Mouse (Mus musculus) left cerebral cortex, postnatal 36 days (tissue): ENCODE measurements around the gene Tom1l2. TPM values are rescaled to one million over a fixed set of nuclear protein-coding genes. Genes with fewer than 3 reads are reported as not detected.
A peak's percentile ranks its signal among the peaks of the same experiment; 100 is the strongest.

Source experiments
- DNase-seq, 2 experiments: peaks; one replicate each; pipeline ENCODE4 v3.0.0; 2021 to 2022; ENCODE audit warnings: low spot score in 2 of 2, mixed read lengths in 1 of 2
- intact Hi-C: fragments of 180-260 bp; cut with DNase I; formaldehyde crosslinking; loops from one replicate; pipeline ENCODE4 v1.15.1; 2025
- total RNA-seq, 2 experiments: library from RNA; stranded (reverse); gene quantifications; 2 replicates each; pipeline ENCODE4 v1.2.3; 2021

The Tom1l2 gene
- total RNA-seq, 2 experiments from 2014 or later, result 216 to 221 TPM

DNA sequence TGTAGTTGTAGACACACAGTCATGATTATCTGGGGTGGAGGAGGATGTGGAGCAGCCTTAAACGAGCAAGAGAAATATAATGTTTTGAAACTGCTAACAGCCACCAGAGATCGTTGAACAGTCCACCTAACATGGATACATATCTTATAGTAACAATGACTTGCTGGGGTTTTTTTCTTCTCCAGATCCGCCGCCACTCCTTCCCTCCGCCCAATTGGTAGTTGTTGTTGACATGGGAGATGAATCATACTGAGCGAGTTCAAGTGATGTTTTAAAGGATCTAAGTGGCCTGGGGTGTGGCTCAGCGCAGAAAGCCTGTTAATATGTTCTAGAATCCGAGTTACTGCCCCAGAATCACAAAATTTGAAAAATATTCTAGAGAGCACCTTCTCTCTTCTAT is 133.1 kb downstream of the Tom1l2 start:
- no peak for DNase-seq
- intact Hi-C loops, result no loop called here

GRCm38 (mm10) chr11:60217467-60217866 is 135.2 kb downstream of the Tom1l2 start:
- DNase-seq, result no peak
- intact Hi-C loops, result no loop called here

DNA sequence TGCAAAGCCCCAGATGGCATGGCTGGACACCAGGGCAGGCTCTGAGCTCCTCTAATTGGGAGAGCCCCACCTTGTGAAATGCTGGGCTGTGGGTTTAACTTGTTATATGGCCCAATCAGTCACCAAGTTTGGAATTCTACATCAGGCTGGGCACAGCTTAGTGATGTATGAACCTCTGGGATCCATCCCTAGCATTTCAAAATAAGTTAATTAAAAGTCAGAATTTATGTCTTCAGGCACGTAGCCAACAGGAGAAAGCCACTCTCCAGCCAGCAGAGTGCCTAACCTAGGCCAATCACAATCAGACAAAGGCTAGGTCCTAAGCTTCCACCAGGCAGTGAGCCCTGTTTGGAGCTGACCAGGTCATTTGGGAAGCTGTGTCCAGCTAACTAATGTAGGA is 136.0 kb downstream of the Tom1l2 start:
- no peak for DNase-seq
- intact Hi-C loops, result no loop called here

- intact Hi-C loops, result no loop called here
- DNase-seq, result no peak
These were observed 139.4 kb downstream of the Tom1l2 start for GRCm38 (mm10) chr11:60213266-60213665.

DNA sequence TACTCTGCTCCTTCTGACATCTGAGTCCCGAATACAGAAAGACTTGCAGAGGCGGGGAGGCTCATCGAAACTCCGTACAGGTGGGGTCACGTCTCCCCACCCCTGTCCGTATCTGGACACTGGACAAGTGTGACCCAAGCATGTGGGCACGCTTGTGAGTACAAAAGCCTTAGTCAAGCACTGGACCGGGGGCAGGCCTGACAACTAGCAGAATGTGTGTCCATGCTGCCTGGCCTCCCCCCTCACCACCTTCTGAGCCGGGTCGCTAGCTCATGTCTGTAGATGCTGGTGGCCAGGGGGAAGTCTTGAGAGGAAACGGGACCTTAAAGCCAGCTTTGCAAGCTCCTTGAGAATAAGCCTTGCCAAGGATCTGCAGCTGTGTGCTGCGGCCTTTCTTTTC is 140.9 kb downstream of the Tom1l2 start:
- intact Hi-C loops, result no loop called here
- no peak for DNase-seq

- intact Hi-C loops, result no loop called here
These were observed 141.6 kb downstream of the Tom1l2 start for GRCm38 (mm10) chr11:60211152-60211551.

DNA sequence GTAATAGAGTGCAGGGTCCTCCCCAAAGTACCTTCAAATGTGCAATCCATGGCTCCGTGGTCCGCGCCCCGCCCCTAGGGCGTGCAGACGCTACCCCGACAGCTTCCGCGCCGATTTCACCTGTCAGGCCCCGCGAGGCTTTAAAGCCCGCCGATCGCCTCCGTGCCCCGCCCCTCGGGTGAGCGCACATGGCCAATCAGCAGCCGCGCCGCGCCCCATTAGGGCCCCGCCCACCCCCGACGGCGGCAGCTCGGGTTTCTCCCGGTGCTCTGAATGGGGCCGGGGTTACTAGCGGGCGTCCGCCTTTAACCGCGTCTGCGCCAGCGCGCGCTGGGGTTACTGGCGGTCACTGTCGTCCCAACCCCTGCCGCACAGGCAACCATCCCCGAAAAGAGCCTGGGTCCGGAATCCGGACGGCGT is 142.4 kb downstream of the Tom1l2 start:
- intact Hi-C loops, result no loop called here
- DNase-seq, result peak; percentile 83 to 84

More at GRCm38 (mm10) chr11:60211152-60211551, 141.6 kb downstream of the Tom1l2 start:
- DNase-seq, result no peak

DNA sequence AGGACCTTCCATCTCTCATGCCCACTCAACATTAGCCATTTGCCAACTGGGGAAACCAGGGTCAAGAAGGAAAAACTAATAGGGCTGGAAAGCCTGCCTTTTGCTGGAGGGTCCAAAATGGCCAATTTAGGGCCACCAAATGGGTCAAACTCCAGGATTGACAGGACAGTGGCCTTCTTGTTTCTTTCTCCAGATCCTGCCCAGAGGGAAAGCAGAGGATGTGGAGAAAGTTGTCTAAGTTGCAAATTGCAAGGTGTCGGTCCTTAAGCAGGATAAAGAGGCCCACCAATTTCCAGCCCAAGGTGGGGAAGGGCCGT is 142.8 kb downstream of the Tom1l2 start:
- intact Hi-C loops, result no loop called here
- DNase-seq, result no peak

DNA sequence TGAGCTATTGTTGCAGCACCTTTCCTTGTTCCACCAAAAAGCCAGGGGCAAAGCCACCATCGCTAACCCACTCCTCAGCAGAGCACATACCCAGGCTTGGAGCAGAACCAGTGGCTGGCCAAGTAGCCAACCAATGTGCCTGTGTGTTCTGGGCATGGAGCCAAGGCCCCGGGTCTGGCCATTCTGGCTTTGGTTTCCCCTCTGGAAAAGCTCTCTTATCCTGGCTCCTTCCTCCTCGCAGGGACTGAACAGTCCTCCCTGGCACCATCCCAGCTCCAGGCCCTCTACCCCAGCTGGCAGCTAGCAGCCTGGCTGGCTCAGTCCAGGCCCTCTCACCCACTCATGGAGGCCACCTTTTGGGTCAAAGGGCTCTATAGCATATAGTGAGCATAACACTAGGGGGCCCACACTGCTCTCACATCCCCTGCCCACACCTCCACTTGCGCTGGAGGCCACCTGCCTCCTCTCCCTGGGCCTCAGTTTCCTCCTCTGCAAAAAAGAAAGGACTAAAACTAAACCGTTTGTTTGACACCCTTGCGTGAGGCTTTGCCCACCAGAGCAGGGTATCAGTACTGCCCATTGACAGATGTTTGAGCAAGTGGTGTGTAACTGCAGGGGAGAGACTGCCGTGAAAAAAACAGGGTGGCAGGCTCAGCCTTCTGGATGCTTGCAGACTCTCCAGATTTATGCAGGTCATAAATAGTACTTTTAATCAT is 143.3 kb downstream of the Tom1l2 start:
- DNase-seq, result peak; percentile 68 to 70
- intact Hi-C loops, result no loop called here

GRCm38 (mm10) chr11:60208712-60209111 is 144.0 kb downstream of the Tom1l2 start:
- intact Hi-C loops, result no loop called here
- DNase-seq, result no peak

GRCm38 (mm10) chr11:60208201-60208600 is 144.5 kb downstream of the Tom1l2 start:
- intact Hi-C loops, result no loop called here
- no peak for DNase-seq

DNA sequence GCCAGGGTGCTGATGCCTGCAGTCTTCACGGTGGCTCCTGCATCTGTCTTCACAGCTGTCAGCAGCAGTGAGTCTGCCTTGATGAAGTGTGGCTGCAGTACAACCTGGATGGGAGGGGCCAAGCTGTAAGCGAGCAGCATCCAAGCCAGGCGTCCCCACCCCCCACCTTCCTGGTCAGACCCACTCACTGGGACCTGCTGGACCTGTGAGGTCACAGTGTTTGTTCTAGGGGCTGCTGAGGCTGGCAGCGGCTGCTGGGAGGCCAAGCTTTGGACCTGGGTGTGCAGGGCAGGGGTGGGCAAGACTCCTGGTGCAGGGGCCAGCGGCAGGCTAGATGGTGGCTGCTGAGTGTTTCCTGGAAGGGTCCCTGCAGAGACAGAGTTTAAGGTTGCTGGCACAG is 146.5 kb downstream of the Tom1l2 start:
- DNase-seq, result no peak
- intact Hi-C loops, result no loop called here

GRCm38 (mm10) chr11:60205026-60205425 is 147.7 kb downstream of the Tom1l2 start:
- intact Hi-C loops, result no loop called here
- no peak for DNase-seq

GRCm38 (mm10) chr11:60202710-60203638 is 149.7 kb downstream of the Tom1l2 start:
- DNase-seq, result no peak
- intact Hi-C loops, result no loop called here

DNA sequence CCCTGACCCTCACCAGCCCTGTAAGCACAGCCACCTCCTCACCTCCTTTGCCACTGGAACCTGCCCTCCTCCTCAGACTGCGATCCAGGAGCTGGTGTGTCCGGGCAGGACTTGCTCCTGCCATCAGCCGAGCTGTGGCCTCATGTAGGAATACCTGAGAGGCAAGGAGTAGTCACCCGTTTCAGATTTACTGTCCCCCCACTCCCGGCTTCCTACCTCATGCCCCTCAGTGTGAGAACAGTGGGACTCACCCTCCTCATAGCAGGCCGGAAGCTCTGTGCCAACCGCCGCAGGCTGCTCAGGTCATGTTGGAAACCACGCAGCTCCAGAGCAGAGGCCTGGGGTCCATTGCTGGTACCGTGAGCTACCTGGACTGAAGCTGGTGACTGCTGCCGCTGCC is 152.3 kb downstream of the Tom1l2 start:
- DNase-seq, result no peak
- intact Hi-C loops, result no loop called here

DNA sequence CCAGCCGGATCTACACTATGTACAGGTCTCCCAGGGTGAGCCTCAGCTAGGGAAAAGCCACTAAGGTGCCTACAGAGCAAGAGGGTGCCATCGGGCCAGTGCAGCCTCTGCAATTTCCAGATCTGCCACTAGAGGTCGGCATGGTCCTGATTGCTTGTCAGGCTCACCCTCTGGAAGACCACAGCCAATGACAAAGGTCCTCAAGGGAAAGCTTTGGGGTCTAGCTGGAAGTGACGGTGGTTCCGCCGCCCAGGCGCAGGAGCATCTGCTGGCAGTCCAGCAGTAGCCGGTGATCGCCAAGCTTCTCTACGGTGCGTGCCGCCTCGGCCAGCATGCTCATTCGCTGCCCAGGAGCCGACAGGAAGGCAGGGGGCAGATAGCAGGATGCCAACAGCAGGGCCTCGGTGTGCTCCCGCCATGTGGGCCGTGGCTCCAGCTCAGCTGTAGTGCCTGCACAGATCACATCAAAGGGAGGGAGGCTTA is 153.0 kb downstream of the Tom1l2 start:
- intact Hi-C loops, result loop anchor here (5.0 kb wide), 3 partner anchors 92 to 218 kb away; partner anchors contain the start of genes Atpaf2, Gid4 and Rai1
- DNase-seq, result peak; percentile 87 to 91

DNA sequence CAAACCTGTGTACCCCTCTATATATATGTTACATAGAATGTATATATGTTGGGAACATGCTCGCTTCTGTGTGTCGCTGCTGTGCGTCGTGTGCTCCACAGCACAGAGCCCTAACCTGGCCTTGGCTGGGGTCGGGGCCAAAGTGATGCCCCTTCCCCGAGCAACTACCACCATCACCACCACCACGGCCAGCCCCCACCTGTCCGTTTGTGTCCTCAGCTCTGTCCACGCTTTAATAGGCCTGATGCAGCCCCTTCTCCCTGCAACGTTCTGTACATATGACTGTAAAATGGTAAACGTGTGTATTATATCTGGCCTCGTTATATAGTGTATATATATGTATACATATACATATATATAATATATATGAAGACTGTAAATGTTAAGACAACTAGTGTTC is 154.1 kb downstream of the Tom1l2 start:
- no peak for DNase-seq

GRCm38 (mm10) chr11:60197998-60198619 is 154.6 kb downstream of the Tom1l2 start:
- intact Hi-C loops, result loop anchor here (5.0 kb wide), 3 partner anchors 91 to 219 kb away; partner anchors contain the start of genes Atpaf2, Gid4 and Rai1
- DNase-seq, result no peak

More for the DNA sequence above, 154.1 kb downstream of the Tom1l2 start:
- intact Hi-C loops, result loop anchor here (5.0 kb wide), 3 partner anchors 91 to 219 kb away; partner anchors contain the start of genes Atpaf2, Gid4 and Rai1

DNA sequence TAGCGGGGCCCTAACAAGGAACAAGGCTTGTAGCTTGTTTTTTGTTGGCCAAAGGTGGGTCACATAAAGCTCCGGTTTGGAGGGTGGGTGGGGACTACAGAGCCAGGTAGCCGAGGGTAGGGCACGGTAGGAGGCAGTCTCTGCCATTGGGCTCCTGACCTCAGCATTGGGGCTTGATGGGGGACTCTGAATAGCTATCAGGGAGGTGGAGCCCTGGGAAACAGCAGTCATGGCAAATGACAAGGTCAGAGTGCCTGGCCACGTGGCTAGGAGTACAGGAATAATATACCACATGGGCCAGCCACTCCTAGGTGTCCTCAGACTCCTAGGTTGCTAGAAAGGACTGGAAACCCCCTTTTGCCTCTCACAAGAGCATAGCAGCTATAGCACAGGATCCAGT is 156.4 kb downstream of the Tom1l2 start:
- DNase-seq, result no peak
- intact Hi-C loops, result loop anchor here (5.0 kb wide), 3 partner anchors 89 to 221 kb away; partner anchors contain the start of genes Atpaf2, Gid4 and Rai1

GRCm38 (mm10) chr11:60195108-60195507 is 157.6 kb downstream of the Tom1l2 start:
- DNase-seq, result no peak

More at GRCm38 (mm10) chr11:60195108-60195507, 157.6 kb downstream of the Tom1l2 start:
- intact Hi-C loops, result loop anchor here (5.0 kb wide), 3 partner anchors 88 to 222 kb away; partner anchors contain the start of genes Atpaf2, Gid4 and Rai1
